Mouse (Mus musculus) left cerebral cortex, adult 8-10 months (tissue): ENCODE data around the gene Micu2. TPM values are rescaled to one million over a fixed set of nuclear protein-coding genes. Genes with fewer than 3 reads are reported as not detected.
"Not testable (repeated sequence)": the region's sequence is repeated elsewhere in the genome, so short reads cannot be mapped to it uniquely, and the experiment has no call there.

ENCODE experiments used
- DNase-seq, 2 experiments: peaks; one replicate each; pipeline ENCODE4 v3.0.0; 2022; ENCODE audit warnings: low spot score in 2 of 2
- total RNA-seq, 4 experiments: library from RNA; stranded (reverse); gene quantifications; 2 replicates each; pipeline ENCODE4 v1.2.4; 2022

The Micu2 gene
- total RNA-seq, 4 experiments from 2014 or later: 22.6 to 25.0 (median 23.6) TPM

DNA sequence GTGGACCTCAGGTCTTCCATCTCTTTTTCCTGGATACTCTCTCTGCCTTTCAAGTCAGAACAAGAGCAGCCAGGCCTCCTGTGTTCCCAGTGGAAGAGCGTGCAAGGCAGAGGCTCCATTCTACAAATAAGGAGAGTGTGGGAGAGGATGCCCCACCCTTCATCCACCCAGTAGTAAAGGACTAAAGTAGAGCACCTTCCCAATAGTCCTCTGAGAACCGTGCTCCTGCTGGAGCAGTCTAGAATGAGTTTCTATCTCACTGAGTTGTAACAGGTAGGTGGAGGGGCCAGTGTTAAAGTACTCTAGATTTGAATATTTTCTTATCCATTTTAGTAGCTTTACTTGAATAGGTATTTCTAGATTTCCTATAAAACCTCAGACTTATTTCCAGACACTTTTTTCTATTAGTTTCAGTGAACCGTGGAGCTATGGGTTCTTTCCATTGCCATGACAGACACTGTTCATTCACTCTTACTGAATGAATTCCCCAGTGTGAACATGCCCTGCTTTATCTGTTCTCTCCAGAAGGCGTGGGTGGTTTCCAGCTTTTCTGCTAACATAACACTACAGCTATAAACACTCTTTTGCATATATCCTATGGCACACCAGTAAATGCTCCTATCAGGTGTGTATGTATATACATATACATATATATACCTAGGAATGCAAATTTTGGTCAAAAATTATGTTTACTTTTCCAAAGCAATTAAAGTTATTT is 31.8 kb downstream of the Micu2 start:
- no peak for DNase-seq

DNA sequence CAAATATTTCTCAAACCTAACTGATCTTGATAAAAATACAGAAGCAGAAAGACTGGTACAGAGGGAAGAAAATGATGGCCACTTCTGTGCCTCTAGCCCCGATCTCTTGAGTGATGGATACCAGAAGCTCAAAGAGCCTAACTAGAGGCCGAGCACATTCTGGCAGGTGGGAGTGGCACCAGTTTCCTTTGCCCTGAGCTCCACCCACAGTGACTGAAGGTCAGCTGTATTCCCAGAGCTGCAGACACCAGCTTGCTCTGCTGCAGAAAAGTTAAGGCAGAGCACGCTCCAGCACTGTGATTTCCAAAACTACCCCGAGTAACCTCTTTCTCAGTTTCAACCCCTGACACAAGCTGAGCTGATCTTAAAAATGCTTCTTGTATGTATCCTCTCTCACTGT is 37.2 kb downstream of the Micu2 start:
- DNase-seq: no peak

DNA sequence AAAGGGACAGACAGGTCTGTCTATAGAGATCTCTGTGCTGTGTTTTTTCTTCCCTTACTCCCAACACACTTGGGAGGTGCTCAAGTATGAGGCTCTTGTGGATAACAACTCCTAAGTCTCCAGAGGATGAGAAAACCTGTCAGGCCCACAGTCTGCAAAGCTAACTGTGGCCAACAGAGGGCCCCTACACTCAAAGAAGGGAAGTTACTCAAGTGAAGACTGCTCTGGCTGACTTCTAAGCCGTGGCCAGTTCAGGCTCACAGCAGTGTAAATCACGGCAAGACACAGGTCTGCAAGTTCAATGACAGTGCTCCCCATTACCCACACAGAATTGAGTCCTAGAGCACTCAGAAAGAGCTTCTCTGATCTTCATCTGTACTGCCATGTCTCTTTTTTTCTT is 48.0 kb downstream of the Micu2 start:
- DNase-seq: no peak

DNA sequence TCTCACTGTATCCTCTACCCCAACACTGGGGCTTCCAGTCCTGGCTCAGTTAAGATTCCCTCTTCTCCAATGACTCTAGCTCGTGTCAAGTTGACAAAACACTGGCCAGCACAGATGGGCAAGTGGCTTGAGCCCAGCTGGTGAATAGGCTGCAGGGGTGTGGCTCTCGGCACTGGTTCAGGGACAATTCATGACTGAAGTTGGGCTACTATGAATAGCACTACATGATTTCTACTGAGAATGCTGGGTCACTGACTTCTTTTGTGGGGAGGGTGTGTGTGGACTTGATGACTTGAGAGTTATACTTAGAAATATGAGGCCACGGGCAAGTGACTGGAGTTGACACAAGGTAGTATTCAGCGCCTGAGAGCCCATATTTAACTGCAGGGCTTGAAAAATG is 53.2 kb downstream of the Micu2 start:
- no peak for DNase-seq

DNA sequence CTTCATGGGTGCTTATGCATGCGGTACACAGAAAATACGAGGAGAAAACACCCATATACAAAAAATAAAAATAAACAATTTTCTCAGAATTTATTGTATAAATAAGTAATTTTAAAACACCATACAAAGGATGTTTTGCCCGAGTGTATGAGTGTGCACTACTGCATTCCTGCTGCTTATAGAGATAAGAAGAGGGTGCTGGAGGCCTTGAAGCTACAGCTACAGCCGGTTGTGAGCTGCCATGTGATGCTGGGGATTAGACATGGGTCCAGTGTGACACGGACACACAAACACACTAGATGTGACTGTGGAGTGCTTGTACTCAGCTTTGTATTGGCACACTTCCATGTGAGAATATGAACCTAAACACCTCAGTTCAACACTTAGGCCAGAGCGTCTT is 61.8 kb downstream of the Micu2 start:
- no peak for DNase-seq

DNA sequence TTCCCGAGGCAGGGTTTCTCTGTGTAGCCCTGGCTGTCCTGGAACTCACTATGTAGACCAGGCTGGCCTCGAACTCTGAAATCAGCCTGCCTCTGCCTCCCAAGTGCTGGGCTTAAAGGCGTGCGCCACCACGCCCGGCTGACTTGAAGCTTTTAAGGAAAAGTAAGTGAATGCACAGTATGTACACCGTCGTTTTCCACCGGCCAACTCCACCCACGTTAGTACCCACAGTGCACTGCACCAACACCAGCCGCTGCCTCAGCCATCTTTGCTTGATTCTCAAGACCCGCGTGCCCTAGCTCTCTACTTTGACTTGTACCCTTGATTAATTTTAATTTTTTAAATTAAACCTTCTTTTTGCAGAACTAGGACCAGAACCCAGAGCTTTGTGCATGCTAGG is 64.4 kb downstream of the Micu2 start:
- no peak for DNase-seq

DNA sequence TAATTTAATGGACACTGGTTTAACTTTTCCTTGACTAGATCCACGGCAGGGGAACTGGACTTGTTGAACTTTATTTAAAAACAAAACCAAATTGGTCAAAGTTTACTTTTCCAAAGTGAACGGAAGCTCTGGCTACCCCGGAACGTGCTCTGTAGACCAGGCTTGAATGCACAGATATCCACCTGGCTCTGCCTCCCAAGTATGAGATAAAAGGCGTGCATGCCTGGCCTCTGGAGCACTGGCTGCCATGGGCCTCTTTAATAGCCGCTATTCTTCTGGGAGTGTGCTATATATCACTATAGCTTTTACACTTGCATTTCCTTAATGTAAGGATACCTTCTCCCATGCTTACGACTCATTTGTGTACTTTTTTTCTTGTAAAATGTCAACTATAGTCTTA is 65.5 kb downstream of the Micu2 start:
- no peak for DNase-seq

DNA sequence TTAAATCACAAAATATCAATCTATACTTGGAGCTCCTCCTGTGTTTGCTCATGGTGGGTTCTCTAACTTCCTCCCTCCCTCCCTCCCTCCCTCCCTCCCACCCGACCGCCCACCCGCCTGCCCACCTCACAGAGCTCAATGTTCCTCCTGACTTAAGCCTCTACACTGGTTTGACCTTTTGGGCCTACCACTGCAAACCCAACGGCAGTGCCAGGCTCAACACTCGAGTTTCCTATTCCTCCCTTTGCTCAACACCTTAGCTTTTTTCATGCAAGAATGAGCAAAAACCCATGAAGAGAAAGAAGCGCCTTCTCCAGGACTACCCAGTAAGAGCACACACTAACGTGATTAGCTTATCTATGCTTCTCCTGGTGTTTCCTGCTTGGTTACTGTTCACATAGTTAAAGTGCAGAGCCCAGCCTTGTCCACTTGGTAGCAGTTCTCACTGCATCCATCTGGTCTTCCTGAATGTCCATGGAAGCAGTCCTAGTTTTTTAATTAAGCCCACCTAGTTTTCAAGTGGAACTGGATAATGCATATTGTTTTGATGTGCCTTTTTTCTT is 66.1 kb downstream of the Micu2 start:
- no peak for DNase-seq

DNA sequence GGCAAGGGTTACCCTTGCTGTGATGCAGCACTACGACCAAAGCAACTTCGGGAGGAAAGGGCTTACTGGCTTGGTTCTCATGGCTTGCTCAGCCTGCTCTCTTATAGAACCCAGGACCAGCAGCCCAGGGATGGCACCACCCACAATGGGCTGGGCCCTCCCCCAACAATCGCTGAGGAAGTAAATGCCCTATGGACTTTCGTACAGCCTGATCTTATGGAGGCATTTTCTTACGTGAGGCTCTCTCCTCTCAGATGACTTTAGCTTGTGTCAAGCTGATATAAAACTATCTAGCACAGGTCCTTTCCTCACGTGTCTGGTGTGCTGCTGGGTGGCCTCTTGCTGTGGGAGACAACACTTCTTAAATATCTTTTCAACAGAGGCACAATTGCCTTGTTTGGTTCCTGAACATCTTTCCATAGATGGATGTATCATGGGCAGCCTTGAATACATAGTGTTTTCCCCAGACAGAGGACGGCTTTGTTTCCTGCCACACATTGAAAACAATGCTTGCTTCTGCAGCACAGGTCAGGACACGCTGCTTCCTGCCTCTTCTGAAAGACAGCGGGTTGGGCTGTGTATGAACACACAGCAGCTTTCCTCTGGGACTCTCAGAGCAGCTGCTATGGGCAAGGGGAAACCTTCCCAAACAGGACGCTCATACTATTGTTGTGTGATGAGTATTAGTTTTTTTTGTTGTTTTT is 77.5 kb downstream of the Micu2 start:
- no peak for DNase-seq

DNA sequence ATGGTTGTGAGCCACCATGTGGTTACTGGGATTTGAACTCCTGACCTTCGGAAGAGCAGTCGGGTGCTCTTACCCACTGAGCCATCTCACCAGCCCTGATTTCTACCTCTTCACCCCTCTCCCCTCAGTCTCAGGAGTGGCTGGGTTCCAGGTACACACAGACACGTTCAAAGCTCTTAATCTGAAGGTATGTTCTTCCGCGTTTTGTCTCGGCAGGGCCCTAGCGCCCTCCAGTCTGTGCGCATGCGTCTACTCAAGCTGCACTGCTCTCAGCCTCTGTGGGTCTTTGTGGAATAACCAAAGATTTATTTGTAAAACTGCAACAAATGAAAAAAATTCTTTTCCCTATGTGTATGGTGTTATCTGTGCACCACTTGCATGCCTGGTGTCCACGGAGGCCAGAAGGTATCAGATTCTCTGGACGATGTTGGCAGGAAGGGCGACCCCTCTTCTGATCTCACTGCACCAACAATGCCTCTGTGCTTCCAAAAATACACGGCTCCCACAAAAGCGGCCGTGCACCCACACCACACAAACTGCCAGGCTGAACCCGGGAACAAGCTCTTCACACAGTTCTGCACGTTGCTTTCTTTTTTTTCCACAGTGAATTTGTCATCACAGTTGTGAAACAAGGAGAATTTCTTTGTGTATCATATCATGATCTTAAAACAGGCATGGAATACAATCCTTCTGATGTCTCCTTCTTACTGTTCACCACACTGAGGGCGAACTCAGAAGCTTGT is 78.3 kb downstream of the Micu2 start:
- DNase-seq: peak in 1 of 2 experiments; percentile 31

DNA sequence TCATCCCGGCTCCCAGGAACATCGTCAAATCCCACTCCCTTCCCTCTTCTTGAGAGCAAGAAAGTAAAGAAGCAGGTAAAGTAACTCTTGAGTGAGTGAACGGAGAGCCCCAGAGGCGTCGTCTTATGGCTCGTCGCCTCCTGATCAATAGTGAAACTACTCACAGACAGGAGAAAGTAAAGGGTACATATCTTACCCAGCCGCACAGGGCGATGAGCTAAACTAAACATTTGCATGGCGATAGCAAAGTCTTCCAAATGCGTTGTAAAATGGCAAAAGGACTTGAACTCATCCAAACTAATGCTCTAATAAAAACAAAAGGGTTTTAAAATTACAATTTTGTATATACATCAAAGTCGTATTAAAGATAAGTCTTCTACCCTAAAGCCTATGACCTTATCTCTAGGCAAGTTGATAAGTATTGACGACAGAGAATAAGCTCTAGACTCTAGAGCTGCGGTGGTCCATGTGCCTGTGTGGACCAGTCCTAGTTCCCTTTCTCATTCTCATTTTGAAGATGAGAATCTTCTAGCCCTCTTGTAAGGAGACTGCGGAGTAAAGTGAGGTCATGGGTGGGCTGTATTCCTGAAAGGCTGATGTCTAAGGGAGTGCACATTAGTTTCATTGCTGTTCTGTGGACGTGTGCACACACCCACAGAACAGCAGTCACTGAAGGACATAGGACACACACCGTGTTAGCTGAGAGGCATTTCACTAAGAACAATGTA is 79.8 kb downstream of the Micu2 start:
- no peak for DNase-seq

DNA sequence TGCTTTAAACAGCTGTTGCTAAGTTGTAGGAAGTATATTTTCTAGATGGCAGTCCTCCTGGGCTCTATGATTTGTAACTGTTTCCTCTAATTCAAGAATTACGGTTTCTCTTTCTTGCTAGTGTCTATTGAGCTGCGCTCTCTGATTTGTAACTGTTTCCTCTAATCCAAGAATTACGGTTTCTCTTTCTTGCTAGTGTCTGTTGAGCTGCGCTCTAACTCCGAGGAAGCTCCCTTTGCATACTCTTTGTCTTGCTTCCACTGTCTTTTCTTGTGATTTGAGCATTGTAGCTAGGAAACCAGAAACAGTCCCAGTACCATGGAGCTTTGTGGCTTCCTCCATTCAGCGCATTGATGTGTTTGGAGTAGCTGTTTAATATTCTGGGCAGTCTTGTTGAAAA is 83.7 kb downstream of the Micu2 start:
- no peak for DNase-seq

DNA sequence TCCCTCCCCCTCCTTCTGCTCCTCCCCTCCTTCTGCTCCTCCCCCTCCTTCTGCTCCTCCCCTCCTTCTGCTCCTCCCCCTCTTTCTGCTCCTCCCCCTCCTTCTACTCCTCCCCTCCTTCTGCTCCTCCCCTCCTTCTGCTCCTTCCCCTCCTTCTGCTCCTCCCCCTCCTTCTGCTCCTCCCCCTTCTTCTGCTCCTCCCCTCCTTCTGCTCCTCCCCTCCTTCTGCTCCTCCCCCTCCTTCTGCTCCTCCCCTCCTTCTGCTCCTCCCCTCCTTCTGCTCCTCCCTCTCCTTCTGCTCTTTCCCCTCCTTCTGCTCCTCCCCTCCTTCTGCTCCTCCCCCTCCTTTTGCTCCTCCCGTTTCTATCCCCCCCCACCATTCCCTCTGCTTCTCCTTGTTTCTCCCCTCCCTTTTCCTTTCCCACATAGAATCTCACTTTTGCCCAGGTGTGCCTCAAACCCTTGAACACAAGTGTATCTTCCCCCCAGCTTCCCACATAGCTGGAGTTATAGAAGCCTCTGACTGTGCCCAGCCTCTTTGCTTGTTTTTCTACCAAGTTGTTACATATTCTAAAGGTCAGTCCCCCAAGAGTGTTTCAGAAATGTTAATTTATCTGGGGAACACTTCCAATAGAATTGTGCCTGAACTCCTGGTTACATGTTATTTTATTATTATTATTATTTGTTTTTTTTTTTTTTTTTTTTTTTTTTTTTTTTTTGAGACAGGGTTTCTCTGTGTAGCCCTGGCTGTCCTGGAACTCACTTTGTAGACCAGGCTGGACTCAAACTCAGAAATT is 86.7 kb downstream of the Micu2 start:
- DNase-seq: not testable (repeated sequence)

DNA sequence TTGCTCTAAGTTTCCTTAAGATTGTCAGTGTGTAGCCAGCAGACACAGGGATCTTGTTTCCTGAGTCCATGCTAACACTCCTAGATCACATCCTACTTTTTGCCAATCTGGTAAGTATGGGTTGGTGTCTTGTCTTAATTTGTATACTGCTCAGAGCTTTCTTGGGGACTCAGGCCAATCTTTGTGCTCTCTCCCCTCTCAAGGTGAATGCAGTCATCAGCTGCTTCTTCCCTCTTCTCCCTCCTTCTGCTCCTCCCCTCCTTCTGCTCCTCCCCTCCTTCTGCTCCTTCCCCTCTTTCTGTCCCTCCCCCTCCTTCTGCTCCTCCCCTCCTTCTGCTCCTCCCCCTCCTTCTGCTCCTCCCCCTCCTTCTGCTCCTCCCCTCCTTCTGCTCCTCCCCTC is 87.3 kb downstream of the Micu2 start:
- not testable (repeated sequence) for DNase-seq

DNA sequence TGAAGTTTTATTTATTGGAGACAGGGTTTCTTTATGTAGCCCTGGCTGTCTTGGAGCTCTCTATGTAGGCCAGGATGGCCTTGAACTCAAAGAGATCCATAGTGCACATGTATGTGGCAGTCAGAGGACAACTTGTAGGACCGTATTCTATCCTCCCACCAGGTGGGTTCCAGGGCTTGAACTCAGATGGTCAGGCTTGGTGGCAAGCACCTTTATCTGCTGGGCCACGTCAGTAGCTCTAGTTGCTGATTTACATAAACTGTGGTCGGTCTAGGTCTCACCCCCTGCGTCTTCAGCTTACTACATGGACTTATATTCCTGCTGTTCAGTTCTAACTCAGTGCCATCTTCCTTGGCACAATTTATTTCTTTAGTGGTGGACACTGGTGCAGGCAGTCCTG is 87.7 kb downstream of the Micu2 start:
- no peak for DNase-seq

DNA sequence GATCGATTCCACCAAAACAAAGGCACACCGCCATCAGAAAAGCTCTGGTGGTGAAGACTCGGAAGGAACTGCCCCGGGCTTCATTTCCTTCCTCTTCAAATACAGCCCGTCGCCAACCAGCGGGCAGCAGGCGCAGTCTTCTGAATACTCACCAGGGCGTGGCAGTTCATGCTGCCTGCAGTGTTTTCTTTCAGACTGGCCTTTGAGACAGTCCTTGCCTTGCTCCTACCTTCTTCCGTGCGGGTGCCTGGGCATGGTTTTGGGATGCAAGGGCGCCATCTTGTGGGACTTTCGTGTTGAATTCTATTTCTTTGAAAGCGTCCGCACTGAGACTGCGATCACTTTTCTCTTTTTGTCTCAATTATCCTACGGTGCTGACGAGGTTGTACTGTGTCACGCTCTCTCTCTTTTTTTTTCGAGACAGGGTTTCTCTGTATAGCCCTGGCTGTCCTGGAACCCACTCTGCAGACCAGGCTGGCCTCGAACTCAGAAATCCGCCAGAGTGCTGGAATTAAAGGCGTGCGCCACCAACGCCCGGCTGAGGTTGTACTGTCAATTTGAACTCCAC is 88.5 kb downstream of the Micu2 start:
- peak; percentile 65 to 70 for DNase-seq

DNA sequence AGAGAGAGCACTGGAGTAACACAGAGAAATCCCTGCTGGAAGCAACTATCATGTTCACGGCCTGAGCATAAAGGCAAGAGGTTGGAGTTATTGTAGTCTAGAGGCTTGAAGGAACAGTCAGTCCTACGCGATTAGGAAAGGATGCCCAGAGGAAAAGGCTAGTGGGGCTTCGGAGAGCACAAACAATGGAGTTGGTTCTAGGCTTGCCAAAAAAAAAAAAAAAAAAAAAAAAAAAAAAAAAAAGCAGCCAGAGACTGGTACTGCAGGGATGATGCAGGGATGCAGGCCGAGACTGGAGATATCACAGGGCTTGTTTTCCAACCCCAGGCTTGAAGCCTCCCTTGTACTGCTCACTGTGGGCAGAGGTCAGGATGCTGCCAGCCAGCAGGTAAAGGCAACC is 89.8 kb downstream of the Micu2 start:
- DNase-seq: no peak

DNA sequence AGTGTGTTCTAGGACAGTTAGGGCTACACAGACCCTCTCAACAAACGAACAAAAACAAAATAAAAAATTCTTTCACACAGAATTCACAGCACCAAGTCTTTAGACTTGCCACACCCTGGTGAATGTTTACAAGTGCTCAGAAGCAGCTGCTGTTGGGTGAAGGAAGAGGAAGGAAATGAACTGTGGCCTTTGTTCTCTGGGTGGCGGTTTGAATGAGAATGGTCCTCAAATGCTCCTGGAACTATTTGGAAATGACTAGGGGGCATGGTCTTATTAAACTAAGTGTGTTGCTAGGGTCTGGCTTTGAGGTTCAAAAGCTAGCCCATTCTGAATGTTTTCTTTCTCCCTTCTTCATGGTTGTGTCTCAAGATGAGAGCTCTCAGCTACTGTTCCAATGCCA is 90.6 kb downstream of the Micu2 start:
- DNase-seq: no peak

DNA sequence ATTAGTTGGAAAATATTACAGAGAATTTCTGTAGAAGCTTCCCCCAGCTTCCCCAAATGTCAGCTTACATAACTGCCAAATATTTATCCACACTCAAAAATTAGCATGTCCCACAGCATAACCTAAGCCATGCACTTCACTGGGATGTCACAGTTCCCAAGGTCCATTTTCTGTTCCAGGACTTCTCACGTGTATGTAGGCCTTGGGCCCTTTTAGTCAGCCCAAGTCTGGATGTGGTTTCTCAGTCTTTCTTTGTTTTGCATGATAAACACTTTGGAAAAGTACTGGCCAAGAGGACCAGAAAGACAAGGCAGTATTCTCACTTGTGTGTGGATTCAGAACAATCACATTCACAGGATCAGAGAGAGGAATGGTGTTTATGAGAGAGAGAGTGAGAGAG is 97.1 kb downstream of the Micu2 start:
- no peak for DNase-seq

DNA sequence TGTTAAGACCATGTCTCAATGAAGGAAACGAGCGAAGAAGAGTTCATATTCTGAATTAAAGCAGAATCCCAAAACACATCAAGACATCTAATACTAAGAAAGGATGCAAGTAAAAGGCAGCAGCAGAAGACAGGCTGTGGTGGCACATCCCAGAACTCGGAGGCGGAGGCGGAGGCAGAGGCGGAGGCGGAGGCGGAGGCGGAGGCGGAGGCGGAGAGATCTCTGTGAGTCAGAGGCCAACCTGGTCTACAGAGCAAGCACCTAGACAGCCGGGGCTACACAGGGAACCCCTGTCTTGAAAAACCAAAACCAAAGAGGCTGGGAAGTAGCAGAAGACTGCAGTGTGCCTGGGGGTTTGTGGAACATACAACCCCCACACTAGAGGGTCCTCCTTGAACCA is 102.2 kb downstream of the Micu2 start:
- no peak for DNase-seq
